Mouse (Mus musculus): ENCODE data around the gene Dact1.

Dact1 gene

GRCm38 (mm10) chr12:71309581-71310067, at the start of gene Dact1:
Dact1 (plus strand) TSS chr12:71309884.
- CTCF ChIA-PET = no interaction called here

- CTCF ChIA-PET = no interaction called here
Observed at GRCm38 (mm10) chr12:71264211-71264610, 45.5 kb upstream of the Dact1 start.

- CTCF ChIA-PET = no interaction called here
Observed at GRCm38 (mm10) chr12:71269367-71269766, 40.3 kb upstream of the Dact1 start.

GRCm38 (mm10) chr12:71271131-71271530, 38.6 kb upstream of the Dact1 start:
- CTCF ChIA-PET = interaction anchor here (0.6 kb wide), 1 partner anchor 14 kb away, joined by 3 read pairs; no protein-coding TSS in a partner anchor

GRCm38 (mm10) chr12:71274519-71275237, 35.0 kb upstream of the Dact1 start:
- CTCF ChIA-PET = no interaction called here

- CTCF ChIA-PET = no interaction called here
Observed at GRCm38 (mm10) chr12:71275906-71276595, 33.6 kb upstream of the Dact1 start.

- CTCF ChIA-PET = no interaction called here
Observed at GRCm38 (mm10) chr12:71279521-71280262, 30.0 kb upstream of the Dact1 start.

- CTCF ChIA-PET = no interaction called here
Observed at GRCm38 (mm10) chr12:71281201-71281768, 28.4 kb upstream of the Dact1 start.

GRCm38 (mm10) chr12:71285399-71285798, 24.3 kb upstream of the Dact1 start:
- CTCF ChIA-PET = no interaction called here

- CTCF ChIA-PET = no interaction called here
Observed at GRCm38 (mm10) chr12:71290460-71290859, 19.2 kb upstream of the Dact1 start.

- CTCF ChIA-PET = no interaction called here
Observed at GRCm38 (mm10) chr12:71293960-71294942, 15.4 kb upstream of the Dact1 start.

GRCm38 (mm10) chr12:71296849-71297535, 12.7 kb upstream of the Dact1 start:
- CTCF ChIA-PET = no interaction called here

GRCm38 (mm10) chr12:71310068-71310931, 616 bp downstream of the Dact1 start:
- CTCF ChIA-PET = no interaction called here

GRCm38 (mm10) chr12:71311237-71311887, 1.7 kb downstream of the Dact1 start:
- CTCF ChIA-PET = no interaction called here

- CTCF ChIA-PET = no interaction called here
Observed at GRCm38 (mm10) chr12:71318239-71318638, 8.6 kb downstream of the Dact1 start.

GRCm38 (mm10) chr12:71319536-71319935, 9.9 kb downstream of the Dact1 start:
- CTCF ChIA-PET = no interaction called here

- CTCF ChIA-PET = no interaction called here
Observed at GRCm38 (mm10) chr12:71332646-71333045, 23.0 kb downstream of the Dact1 start.

- CTCF ChIA-PET = no interaction called here
Observed at GRCm38 (mm10) chr12:71333561-71333960, 23.9 kb downstream of the Dact1 start.

- CTCF ChIA-PET = no interaction called here
Observed at GRCm38 (mm10) chr12:71337025-71337582, 27.4 kb downstream of the Dact1 start.

Measured in spleen, embryonic (tissue).